Mouse (Mus musculus) yolk sac, embryonic 10.5 days (tissue): ENCODE data around the gene Ewsr1.
"Not testable (repeated sequence)": the region's sequence is repeated elsewhere in the genome, so short reads cannot be mapped to it uniquely, and the experiment has no call there.

ENCODE experiments used
- DNase-seq: peaks from one replicate; pipeline ENCODE4 v3.0.0-alpha.2; 2017; ENCODE audit warnings: low spot score

Ewsr1 gene

DNA sequence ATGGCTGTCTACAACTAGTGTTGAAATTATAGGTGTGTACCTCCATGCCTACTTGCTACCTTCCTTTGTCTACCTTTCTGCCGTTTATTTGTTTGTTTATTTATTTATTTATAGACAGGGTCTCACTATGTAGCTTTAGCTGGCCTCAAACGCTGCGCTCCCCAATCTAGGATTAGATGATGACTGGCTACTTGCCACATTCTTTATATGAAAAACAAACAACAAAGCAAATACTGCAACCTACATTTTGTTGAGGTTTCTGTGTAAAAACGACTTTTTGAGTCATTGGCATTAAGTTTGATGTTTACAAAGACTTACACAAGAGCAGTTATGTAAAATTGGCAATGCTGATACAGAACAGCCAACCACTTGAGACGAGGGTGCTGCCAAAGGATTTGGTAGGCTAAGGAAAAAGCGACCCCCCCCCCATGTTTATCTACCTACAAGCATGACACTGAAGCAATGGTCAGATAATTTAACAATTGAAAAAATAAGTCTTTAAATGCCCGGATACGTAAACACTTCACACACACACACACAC, 2.5 kb downstream of the Ewsr1 start:
- DNase-seq: no peak

DNA sequence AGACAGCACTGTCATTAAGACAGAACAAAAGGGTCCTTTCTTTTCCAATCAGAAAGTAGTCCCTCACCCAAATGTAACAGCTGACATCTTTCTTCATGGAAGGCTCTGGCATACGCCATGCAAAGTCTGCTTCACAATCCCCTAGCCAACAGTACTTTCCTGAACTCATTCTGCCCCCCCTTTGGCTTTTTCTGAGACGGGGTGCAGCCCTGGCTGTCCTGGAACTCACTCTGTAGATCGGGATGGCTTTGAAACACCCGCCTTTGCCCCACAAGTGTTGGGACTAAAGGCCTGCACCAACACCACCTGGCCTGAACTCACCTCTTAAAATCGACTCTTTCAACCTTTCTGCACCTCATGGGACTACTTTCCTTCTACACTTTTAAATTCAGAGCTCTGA, 3.2 kb downstream of the Ewsr1 start:
- DNase-seq: no peak

DNA sequence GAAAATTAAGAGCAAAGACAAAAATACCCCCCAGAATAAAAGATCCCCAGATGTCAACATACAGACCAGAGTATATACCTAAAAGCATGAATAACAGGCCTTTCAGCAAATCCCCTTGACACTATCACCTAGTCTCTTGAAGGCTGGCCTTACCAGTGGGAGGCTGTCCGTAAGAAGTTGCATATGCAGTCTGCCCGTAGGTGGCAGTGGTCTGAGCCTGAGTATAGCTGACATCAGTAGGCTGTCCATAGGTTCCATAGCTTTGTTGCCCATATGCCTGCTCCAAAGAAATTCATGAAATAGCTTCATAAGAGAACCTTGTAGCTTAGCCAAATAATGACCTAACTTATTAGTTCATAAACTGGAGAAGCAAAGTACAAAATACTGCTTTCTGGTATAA, 7.4 kb downstream of the Ewsr1 start:
- DNase-seq: no peak

DNA sequence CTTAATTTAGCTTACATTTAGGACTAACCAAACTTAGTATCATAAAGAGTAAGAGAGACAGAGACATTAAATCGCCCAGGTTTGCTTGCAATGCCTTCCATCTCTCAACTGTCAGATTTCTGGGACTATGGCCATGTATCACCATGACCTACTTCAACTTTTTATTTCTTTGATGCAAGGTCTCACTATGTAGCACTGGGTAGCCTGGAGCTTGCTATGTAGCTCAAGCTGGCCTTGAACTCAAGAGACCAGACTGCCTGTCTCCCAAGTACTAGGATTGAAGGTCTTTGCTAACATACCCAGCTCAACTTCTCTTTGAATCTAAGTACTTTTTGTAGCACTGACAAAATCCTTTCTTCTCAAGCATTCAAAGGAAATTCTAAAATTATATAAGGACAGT, 9.9 kb downstream of the Ewsr1 start:
- no peak for DNase-seq

DNA sequence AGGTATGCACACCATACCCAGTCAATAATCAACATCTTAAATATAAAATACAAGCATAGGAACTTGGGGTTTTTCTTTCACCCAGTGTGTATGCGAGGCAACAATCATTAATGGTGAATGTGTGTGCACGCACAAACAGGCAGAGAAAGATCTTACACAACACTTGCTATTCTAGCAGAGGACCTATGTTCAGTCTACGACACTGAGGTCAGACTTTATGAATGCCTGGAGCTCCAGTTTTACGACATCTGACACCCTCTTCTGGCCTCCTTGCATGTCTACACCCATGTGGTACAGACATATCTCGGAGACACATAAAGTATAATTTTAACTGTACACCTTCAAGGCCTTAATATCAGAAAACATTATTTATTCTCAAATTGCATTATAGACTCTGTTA, 22.2 kb downstream of the Ewsr1 start:
- not testable (repeated sequence) for DNase-seq

DNA sequence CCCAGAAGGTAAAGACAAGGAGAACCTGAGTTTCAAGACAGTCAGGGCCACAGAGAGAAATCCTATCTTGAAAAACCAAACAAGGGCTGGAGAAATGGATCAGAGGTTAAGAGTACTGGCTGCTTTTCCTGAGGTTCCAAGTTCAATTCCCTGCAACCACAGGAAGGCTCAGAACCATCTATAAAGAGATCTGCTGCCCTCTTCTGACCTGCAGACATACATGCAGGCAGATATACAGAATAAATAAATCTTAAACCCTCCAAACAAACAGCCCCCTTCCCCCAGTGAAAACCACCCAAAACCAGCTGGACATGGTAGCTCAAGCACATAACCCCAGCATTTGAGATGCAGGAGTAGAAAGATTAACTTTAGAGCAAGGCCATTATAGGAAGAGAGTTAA, 23.3 kb downstream of the Ewsr1 start:
- DNase-seq: no peak

DNA sequence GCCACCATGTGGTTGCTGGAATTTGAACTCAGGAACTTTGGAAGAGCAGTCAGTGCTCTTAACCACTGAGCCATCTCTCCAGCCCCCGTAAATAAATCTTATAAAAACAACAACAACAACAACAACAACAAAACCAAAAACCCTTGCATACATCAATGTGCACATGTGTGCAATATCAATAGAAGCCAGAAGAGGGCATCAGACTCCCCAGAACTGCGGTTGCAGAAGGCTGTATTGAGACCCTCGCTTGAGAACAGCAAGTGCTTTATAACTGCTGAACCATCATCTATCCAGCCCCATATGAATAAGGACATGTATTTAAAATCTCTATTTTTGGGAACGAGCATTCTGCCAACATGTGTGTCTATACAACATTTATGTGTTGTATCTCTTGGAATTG, 24.2 kb downstream of the Ewsr1 start:
- DNase-seq: no peak

DNA sequence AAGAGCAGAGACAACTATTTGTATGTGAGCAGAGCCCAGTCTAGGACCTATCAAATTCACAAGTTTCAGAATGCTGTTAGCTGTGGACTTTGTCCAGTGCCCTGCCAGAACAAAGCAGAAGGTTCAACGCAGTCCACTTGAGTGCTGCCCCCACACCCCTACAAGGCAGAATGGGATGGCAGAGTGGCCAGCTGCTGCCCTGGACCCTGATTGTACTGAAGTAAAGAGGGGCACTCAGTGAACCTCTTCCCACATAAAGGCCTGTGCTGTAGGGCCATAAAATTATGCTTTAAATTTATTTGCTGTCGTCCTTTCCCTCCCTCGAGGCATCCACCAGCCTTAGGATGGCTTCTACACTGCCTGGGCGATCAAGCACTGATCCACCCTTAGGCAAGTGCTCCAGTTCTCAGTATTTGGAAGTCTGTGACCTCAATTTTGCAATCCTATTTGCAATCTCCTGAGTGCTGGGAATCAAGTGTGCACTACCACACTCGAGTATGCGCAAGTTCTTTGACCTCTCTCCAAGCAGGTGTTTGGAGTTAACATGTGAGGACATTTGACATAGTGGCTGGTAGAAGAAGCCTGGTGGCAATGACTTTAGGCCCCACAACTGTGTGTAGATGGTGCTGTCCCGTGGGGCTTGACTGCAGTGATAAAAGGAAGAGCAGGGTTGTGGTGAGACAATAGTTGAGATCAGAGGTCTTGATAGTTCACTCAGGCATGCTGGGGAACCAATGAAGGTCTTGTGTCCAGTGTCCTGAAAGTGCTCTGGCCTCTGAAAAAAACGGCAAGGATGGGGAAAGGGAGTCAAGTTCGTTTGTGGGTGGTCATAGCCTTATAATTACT, 30.7 kb downstream of the Ewsr1 start:
- no peak for DNase-seq

DNA sequence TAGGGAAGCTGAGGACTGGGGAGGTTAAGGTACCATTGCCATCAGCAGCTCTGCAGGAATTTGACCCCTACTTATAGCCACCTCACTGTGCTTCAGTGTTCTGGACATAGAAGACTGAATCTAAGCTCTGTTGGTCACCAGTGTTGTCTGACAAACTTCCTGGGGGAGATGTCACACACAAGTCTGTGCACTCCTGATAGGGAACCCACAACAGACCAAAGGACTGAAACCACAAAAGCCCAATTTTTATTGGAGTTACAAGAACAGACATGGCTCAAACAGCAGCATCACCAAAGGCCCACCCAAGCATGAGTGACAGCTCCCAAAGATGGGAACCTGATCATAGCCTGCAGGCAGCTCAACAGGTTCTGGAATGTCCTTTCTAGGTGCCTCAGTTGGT, 32.0 kb downstream of the Ewsr1 start:
- no peak for DNase-seq

DNA sequence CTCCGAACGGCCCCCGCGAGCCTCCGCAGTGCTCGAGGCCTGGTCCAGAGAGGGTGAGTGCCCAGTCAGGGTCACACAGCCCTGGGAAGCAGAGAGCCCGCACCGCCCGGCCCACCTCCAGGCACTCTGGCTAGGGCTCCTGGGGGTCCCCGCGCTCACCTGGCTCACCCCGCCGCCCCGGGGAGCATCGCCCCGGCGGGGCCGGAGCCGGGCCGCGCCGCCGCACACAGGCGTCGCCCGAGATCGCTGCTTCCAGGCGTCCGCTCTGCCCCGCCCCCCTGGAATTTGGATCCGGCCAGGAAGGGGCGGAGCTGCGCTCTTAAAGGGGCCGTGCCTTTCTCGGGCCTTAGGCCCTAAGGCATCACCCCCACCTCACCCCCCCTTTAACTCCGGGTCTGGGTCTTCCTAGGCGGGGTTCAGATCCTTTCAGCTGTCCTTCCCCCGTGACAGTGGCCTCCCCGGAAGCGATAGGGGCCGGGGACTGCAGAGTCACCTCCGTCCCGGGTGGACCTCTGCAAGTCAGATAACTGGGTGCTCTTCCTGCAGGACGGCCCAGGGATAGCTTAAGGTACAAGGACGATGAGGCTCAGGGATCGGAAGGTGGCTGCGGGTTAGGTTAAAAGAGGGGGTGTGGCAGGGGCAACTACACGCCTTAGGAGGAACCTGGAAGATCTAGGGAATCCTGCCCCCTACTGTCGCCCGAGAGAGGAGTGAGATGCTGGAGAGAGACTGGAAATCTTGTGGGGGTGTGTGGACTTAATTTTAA, 33.8 kb downstream of the Ewsr1 start, which contains the start of gene Gas2l1:
TSS of gene Gas2l1 (minus strand) at position 272 of the 766 bp plus-strand sequence.
- peak; percentile 92 for DNase-seq

DNA sequence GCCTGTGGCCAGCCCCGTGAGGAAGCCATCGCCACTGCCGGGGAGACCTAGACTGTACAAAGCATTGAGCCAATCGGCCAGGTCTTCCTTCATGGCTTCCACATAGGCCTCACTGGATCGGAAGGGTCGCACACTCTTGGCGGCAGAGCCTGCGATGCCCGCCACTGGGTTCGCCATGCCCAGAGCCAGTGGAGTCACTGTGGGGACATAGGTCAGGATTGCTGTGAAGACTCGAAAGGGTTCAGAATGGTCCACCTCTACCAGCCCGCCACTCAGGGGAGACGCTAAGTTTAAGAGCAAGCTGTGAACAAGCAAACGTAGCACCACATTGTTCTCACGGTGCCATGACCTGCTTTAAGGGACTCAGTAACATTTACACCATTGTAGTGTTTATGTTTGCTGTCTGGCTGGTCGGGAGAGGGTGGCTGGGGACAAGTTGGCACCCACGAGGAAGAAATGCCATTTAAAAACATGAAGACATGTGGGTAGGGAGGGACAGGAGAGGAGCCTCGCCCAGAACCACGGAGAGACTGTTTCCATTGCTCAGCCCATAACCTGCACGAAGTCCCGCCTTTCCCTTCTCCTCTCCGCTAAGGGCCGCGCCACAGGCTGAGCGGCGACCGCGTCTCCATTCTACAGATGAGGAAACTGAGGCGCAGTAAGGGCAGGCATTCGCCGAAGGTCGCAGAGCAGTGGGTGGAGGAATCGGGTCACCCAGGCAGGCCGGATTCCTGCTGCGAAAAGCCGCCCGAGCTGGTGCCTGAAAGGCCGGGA, 34.6 kb downstream of the Ewsr1 start:
- DNase-seq: peak; percentile 45

DNA sequence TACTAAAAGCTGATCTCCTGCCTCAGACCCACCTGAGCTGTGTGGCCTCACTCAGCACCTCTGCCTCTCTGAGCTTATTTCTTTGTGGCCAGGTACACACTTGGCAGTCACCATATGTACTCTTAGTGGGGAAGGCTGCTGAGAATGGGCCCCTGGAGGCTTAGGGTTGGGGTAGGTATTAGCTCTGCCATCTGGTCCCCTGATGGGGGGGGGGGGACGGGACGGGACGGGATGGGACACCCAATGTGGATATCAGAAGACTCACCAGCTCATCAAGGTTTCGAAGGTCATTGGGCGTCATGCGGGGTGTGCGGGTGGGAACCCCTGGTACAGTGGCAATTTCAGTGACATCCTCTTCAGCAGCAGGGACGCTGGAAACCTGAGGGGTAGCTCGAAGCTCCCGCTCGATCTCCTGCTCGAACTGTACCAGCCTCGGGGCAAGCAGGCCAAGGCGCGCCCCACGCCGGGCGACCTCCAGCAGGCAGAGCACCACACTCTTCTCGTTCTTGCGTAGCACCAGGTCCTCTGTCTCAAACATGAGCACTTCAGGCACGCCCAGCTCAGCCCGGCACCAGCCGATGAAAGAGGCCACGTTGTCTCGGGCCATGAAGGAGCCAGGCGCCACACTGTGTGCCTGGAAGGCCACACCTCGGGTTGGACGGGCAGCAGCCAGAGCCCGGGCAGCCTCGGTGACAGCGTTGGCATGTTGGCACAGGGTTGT, 35.3 kb downstream of the Ewsr1 start:
- DNase-seq: no peak

DNA sequence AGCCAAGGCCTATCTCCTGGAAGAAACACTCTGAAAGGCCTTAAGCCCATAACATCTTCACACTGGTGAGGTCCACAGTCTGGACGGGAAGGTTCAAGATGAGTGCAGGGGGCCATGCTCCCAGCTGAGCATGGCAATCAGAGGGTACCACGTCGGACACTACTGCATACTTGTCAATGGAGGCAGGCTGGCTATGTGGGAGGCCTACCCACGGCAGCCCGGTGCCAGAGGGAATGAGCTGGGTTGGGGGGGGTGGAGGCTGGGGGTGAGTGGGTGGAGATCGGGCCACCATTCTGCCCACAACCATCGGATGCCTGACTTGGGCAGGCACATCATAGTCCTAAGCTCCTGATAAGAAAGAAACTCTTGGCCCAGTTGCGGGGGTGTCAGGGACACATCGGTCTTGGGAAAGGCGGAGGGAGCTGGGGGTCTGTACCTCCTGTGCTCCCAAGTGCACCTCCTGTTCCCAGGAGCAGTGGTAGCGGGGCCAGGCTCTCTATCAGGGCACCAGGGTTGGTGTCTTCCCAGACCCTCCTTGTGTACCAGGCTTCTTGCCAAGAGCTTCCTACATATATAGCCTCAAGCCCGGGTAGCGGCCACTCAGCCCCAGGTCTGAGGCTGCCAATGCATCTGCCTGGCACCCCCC, 36.1 kb downstream of the Ewsr1 start:
- no peak for DNase-seq

DNA sequence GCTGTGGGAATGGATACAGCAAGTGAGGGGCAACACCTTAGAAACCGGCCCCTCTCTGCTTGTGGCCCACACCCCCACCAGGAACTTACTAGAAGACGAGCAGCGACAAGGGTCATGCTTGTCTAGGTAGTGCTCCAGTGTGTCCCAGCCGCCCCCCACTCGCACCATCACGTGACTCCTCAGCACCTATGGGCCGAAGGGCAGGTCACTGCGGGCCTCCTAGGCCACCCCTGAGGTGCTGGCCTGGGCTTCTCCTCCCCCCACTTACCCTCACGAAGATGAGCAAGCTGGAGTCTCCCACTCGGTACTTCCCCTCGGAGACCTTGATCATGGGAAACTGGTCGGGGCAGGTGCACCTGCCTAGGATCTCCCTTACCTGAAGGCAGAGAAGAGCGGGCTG, 36.7 kb downstream of the Ewsr1 start:
- peak; percentile 70 for DNase-seq

DNA sequence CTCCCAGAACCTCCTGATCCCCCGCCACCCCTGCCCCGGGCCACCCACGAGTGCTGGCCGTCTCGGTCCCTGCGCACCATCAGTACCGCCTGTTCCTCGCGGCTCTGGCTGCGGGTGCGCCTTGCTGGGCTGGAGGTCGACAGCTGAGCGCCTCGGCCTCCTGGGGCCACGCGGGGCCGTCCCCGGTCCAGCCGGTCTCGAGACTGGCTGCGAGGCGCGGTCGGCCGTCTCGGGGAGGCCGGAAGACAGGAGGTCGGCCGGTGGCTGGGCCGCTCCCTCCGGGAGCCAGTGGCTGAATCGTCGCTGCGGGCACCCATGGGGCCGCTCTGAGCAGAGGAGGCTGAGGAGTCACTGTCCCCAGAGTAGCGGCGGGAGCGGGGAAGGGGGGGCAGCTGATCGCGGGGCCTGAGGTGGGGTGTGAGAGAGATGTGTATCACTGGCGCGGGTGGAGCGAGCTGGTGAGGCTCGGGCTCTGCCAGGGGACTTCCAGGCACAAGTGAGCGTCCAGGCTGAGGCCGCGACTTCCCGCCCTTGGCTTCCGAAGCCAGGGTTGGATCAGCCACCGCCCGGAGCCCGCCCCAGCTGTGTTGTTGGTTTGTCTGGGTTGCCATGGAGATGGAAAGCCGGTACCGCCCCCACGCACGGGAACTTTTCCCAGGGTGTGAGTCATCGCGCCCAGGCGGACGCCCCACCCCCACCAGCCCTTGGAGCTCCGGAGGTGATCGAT, 37.5 kb downstream of the Ewsr1 start:
- peak; percentile 91 for DNase-seq

DNA sequence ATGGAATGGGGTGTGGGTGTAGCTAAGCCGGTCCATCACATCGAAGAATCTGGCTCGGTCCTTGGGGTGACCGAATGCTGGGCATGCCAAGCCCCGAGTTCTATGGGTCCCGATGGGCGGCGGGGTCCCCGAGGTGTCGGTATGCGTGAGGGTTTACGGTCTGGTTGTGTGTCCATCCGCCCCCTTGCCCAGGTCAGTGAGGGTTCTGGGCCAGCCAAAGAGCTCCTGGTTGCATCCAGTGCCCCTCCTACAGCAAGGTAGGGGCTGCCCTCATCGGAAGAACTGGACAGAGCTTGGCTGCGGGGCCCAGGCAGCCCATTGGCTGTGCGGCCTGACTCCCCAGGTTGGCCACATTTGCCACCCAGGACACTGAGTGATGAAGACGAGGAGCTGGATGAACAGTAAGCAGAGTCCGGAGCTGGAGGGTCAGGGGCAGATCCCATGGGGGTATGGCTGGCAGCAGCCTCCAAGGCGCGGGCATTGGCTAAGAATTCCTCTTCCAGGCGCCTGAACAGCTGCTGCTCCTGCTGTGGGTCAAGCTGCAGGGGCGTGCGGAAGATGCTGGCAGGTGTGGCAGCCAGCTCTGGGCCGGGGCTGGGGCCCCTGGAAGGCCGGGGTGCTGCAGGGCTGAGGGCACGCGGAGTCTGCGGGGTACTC, 38.2 kb downstream of the Ewsr1 start:
- DNase-seq: no peak

DNA sequence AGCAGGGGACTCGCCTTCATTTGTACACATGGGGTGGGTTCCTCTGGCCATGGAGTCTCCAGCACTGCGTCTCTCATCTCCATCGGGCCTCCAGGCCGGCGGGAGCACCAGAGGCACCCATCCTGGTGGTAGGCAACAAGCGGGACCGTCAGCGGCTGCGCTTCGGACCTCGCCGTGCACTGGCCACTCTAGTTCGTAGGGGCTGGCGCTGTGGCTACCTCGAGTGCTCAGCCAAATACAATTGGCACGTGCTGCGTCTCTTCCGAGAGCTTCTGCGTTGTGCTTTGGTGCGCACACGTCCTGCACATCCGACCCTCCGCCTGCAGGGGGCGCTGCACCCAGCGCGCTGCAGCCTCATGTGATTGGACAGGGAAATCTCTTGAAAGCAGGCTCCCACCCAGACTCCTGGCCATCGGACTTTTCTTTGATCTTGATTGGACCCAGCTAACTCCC, 39.3 kb downstream of the Ewsr1 start:
- no peak for DNase-seq

DNA sequence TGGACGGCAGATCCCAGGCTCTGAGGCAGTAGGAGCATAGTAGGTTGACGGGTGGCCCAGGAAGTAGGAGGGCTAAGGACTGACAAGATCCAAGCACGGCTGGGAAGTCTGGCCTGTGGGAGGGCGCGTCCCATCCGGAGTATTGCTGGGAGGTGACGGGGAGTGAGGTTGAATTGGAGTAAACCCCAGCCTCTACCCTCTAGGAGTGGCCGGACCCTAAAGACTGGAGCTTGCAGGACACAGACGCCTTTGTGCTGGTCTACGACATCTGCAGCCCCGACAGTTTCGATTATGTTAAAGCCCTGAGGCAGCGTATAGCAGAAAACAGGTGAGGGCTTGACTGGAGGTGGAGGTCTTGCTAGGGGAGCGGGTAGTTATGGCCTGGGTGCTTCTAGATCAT, 39.8 kb downstream of the Ewsr1 start:
- DNase-seq: no peak

DNA sequence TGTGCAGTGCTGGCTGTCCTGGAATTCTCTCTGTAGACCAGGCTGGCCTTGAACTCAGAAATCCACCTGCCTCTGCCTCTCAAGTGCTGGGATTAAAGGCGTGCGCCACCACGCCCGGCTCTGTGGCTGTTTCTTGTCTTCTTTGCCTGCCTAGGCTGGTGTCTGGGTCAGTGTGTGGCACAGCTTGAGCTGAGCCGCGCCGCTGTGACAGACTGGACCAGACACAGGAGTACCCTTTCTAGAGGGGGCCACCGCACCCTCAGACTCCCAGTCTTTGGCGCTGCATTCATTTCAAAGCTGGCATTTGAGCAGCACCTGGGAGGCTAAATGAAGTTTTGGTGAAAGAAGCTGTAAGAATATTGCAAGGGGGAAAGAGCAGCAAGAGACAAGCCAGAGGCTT, 40.3 kb downstream of the Ewsr1 start:
- no peak for DNase-seq
